Mouse (Mus musculus): ENCODE measurements around the gene Gm32742. TPM values are rescaled to one million over a fixed set of nuclear protein-coding genes. Genes with fewer than 3 reads are reported as not detected.
A peak's percentile ranks its signal among the peaks of the same experiment; 100 is the strongest.
"Not testable (repeated sequence)": the region's sequence is repeated elsewhere in the genome, so short reads cannot be mapped to it uniquely, and the experiment has no call there.

Gene Gm32742
- total RNA-seq, 1 experiment from 2014 or later = 0.25 TPM

GRCm38 (mm10) chr9:51167954-51168353 lies 2.6 kb upstream of the Gm32742 start:
- ATAC-seq (replicated peaks in 1 of 2; ENCODE audit: insufficient read depth in 1 of 2, low FRiP score in 2 of 2, low TSS enrichment in 1 of 2, low read depth in 1 of 2, poor library complexity in 2 of 2, severe bottlenecking in 2 of 2) = no peak

- ATAC-seq (replicated peaks in 1 of 2; ENCODE audit: insufficient read depth in 1 of 2, low FRiP score in 2 of 2, low TSS enrichment in 1 of 2, low read depth in 1 of 2, poor library complexity in 2 of 2, severe bottlenecking in 2 of 2) = no peak
These were observed 1.3 kb downstream of the Gm32742 start for GRCm38 (mm10) chr9:51163989-51164388.

- ATAC-seq (replicated peaks in 1 of 2; ENCODE audit: insufficient read depth in 1 of 2, low FRiP score in 2 of 2, low TSS enrichment in 1 of 2, low read depth in 1 of 2, poor library complexity in 2 of 2, severe bottlenecking in 2 of 2) = peak; percentile 61 to 72; a peak in 2 of 4 replicates
These were observed 3.4 kb downstream of the Gm32742 start for GRCm38 (mm10) chr9:51161771-51162388.

GRCm38 (mm10) chr9:51152079-51152752 lies 13.1 kb downstream of the Gm32742 start:
- ATAC-seq (replicated peaks in 1 of 2; ENCODE audit: insufficient read depth in 1 of 2, low FRiP score in 2 of 2, low TSS enrichment in 1 of 2, low read depth in 1 of 2, poor library complexity in 2 of 2, severe bottlenecking in 2 of 2) = peak; percentile 63 to 78; a peak in 3 of 4 replicates

GRCm38 (mm10) chr9:51147294-51147693 lies 18.0 kb downstream of the Gm32742 start:
- no peak for ATAC-seq (replicated peaks in 1 of 2; ENCODE audit: insufficient read depth in 1 of 2, low FRiP score in 2 of 2, low TSS enrichment in 1 of 2, low read depth in 1 of 2, poor library complexity in 2 of 2, severe bottlenecking in 2 of 2)

- ATAC-seq (replicated peaks in 1 of 2; ENCODE audit: insufficient read depth in 1 of 2, low FRiP score in 2 of 2, low TSS enrichment in 1 of 2, low read depth in 1 of 2, poor library complexity in 2 of 2, severe bottlenecking in 2 of 2) = peak in 1 of 2 experiments; percentile 43; a peak in 1 of 4 replicates
These were observed 18.8 kb downstream of the Gm32742 start for GRCm38 (mm10) chr9:51146496-51146895.

GRCm38 (mm10) chr9:51144218-51144617 lies 21.1 kb downstream of the Gm32742 start:
- no peak for ATAC-seq (replicated peaks in 1 of 2; ENCODE audit: insufficient read depth in 1 of 2, low FRiP score in 2 of 2, low TSS enrichment in 1 of 2, low read depth in 1 of 2, poor library complexity in 2 of 2, severe bottlenecking in 2 of 2)

GRCm38 (mm10) chr9:51143437-51143836 lies 21.9 kb downstream of the Gm32742 start:
- no peak for ATAC-seq (replicated peaks in 1 of 2; ENCODE audit: insufficient read depth in 1 of 2, low FRiP score in 2 of 2, low TSS enrichment in 1 of 2, low read depth in 1 of 2, poor library complexity in 2 of 2, severe bottlenecking in 2 of 2)

- ATAC-seq (replicated peaks in 1 of 2; ENCODE audit: insufficient read depth in 1 of 2, low FRiP score in 2 of 2, low TSS enrichment in 1 of 2, low read depth in 1 of 2, poor library complexity in 2 of 2, severe bottlenecking in 2 of 2) = no peak
These were observed 24.6 kb downstream of the Gm32742 start for GRCm38 (mm10) chr9:51140711-51141110.

GRCm38 (mm10) chr9:51139401-51139800 lies 25.9 kb downstream of the Gm32742 start:
- not testable (repeated sequence) for ATAC-seq (replicated peaks in 1 of 2; ENCODE audit: insufficient read depth in 1 of 2, low FRiP score in 2 of 2, low TSS enrichment in 1 of 2, low read depth in 1 of 2, poor library complexity in 2 of 2, severe bottlenecking in 2 of 2)

GRCm38 (mm10) chr9:51138301-51138700 lies 27.0 kb downstream of the Gm32742 start:
- ATAC-seq (replicated peaks in 1 of 2; ENCODE audit: insufficient read depth in 1 of 2, low FRiP score in 2 of 2, low TSS enrichment in 1 of 2, low read depth in 1 of 2, poor library complexity in 2 of 2, severe bottlenecking in 2 of 2) = no peak

GRCm38 (mm10) chr9:51137836-51138235 lies 27.5 kb downstream of the Gm32742 start:
- no peak for ATAC-seq (replicated peaks in 1 of 2; ENCODE audit: insufficient read depth in 1 of 2, low FRiP score in 2 of 2, low TSS enrichment in 1 of 2, low read depth in 1 of 2, poor library complexity in 2 of 2, severe bottlenecking in 2 of 2)

GRCm38 (mm10) chr9:51137432-51137831 lies 27.9 kb downstream of the Gm32742 start:
- no peak for ATAC-seq (replicated peaks in 1 of 2; ENCODE audit: insufficient read depth in 1 of 2, low FRiP score in 2 of 2, low TSS enrichment in 1 of 2, low read depth in 1 of 2, poor library complexity in 2 of 2, severe bottlenecking in 2 of 2)

GRCm38 (mm10) chr9:51136985-51137384 lies 28.3 kb downstream of the Gm32742 start:
- peak in 1 of 2 experiments; percentile 59; a peak in 1 of 4 replicates for ATAC-seq (replicated peaks in 1 of 2; ENCODE audit: insufficient read depth in 1 of 2, low FRiP score in 2 of 2, low TSS enrichment in 1 of 2, low read depth in 1 of 2, poor library complexity in 2 of 2, severe bottlenecking in 2 of 2)

- ATAC-seq (replicated peaks in 1 of 2; ENCODE audit: insufficient read depth in 1 of 2, low FRiP score in 2 of 2, low TSS enrichment in 1 of 2, low read depth in 1 of 2, poor library complexity in 2 of 2, severe bottlenecking in 2 of 2) = no peak
These were observed 50.5 kb downstream of the Gm32742 start for GRCm38 (mm10) chr9:51114767-51115166.

GRCm38 (mm10) chr9:51105751-51106150 lies 59.6 kb downstream of the Gm32742 start:
- no peak for ATAC-seq (replicated peaks in 1 of 2; ENCODE audit: insufficient read depth in 1 of 2, low FRiP score in 2 of 2, low TSS enrichment in 1 of 2, low read depth in 1 of 2, poor library complexity in 2 of 2, severe bottlenecking in 2 of 2)

- no peak; a peak in 1 of 4 replicates for ATAC-seq (replicated peaks in 1 of 2; ENCODE audit: insufficient read depth in 1 of 2, low FRiP score in 2 of 2, low TSS enrichment in 1 of 2, low read depth in 1 of 2, poor library complexity in 2 of 2, severe bottlenecking in 2 of 2)
These were observed 61.4 kb downstream of the Gm32742 start for GRCm38 (mm10) chr9:51103808-51104514.
